Mouse (Mus musculus) lung, postnatal 36 days (tissue): ENCODE measurements around the gene Mpeg1.

Experiments
- DNase-seq: peaks from one replicate; pipeline ENCODE4 v3.0.0; 2022; ENCODE audit warnings: mixed read lengths

Gene Mpeg1

GRCm38 (mm10) chr19:12465530-12466144 is 5.1 kb downstream of the Mpeg1 start:
- DNase-seq: no peak

GRCm38 (mm10) chr19:12466204-12466603 is 5.6 kb downstream of the Mpeg1 start:
- peak; percentile 87 for DNase-seq

GRCm38 (mm10) chr19:12467436-12467835 is 6.9 kb downstream of the Mpeg1 start:
- peak; percentile 44 for DNase-seq

GRCm38 (mm10) chr19:12471866-12472265 is 11.3 kb downstream of the Mpeg1 start:
- peak; percentile 62 for DNase-seq

GRCm38 (mm10) chr19:12472381-12472976 is 11.9 kb downstream of the Mpeg1 start:
- DNase-seq: no peak

- no peak for DNase-seq
Observed at GRCm38 (mm10) chr19:12473201-12473641, 12.6 kb downstream of the Mpeg1 start.

- peak; percentile 34 for DNase-seq
Observed at GRCm38 (mm10) chr19:12473951-12474350, 13.4 kb downstream of the Mpeg1 start.

- DNase-seq: peak; percentile 96
Observed at GRCm38 (mm10) chr19:12475380-12476250, 15.0 kb downstream of the Mpeg1 start.

- no peak for DNase-seq
Observed at GRCm38 (mm10) chr19:12476721-12477270, 16.2 kb downstream of the Mpeg1 start.

GRCm38 (mm10) chr19:12478369-12478768 is 17.8 kb downstream of the Mpeg1 start:
- DNase-seq: no peak

- peak; percentile 44 for DNase-seq
Observed at GRCm38 (mm10) chr19:12483782-12484181, 23.2 kb downstream of the Mpeg1 start.

- DNase-seq: no peak
Observed at GRCm38 (mm10) chr19:12484210-12484609, 23.6 kb downstream of the Mpeg1 start.

- DNase-seq: no peak
Observed at GRCm38 (mm10) chr19:12485223-12485622, 24.6 kb downstream of the Mpeg1 start.

GRCm38 (mm10) chr19:12485631-12486030 is 25.1 kb downstream of the Mpeg1 start:
- DNase-seq: no peak

- peak; percentile 87 for DNase-seq
Observed at GRCm38 (mm10) chr19:12486875-12487274, 26.3 kb downstream of the Mpeg1 start.

- DNase-seq: no peak
Observed at GRCm38 (mm10) chr19:12487511-12488204, 27.1 kb downstream of the Mpeg1 start.

- DNase-seq: peak; percentile 74
Observed at GRCm38 (mm10) chr19:12488205-12488966, 27.8 kb downstream of the Mpeg1 start.

GRCm38 (mm10) chr19:12488969-12489674 is 28.5 kb downstream of the Mpeg1 start:
- peak; percentile 39 for DNase-seq

- DNase-seq: no peak
Observed at GRCm38 (mm10) chr19:12489675-12490570, 29.3 kb downstream of the Mpeg1 start.

- DNase-seq: no peak
Observed at GRCm38 (mm10) chr19:12491636-12492035, 31.1 kb downstream of the Mpeg1 start.
